Mouse (Mus musculus): ENCODE measurements around the gene Adamts12.

- TF ChIP-seq EP300 (IDR thresholded peaks at IDR 0.05; ENCODE audit: low read depth) (no peak), CTCF (IDR thresholded peaks at IDR 0.05; ENCODE audit: low read depth) (no peak)
Measured at GRCm38 (mm10) chr15:11295016-11295415, 230.4 kb downstream of the Adamts12 start.

Data from liver, postnatal 0 days (tissue).